ENCODE assay signal across 8 mouse cellular contexts in genomic region chr2:94158520-94158884, GRCm38 (mm10). TPM values are rescaled to one million over a fixed set of nuclear protein-coding genes. Genes with fewer than 3 reads are reported as not detected.
A peak's percentile ranks its signal among the peaks of the same experiment; 100 is the strongest.
DNase-seq lines count a peak whose midpoint lies in the region; ATAC-seq and TF ChIP-seq lines count a peak whose summit lies in the region.

No protein-coding gene starts in this region.

- WGBS in kidney, embryonic 14.5 days, result 19% methylated on average over 4 of the region's 4 CpGs
- WGBS in hindbrain, embryonic 12.5 days, result 18% methylated on average over 4 of the region's 4 CpGs
- WGBS in midbrain, embryonic 12.5 days, result 27% methylated on average over 4 of the region's 4 CpGs

- H3K9me3 ChIP-seq in kidney, embryonic 14.5 days (ENCODE audit: control insufficient read depth, low read length), result no peaks in the 10 kb centered on the region
- no peaks in the 10 kb centered on the region for H3K9me3 ChIP-seq in hindbrain, embryonic 12.5 days (replicated peaks)
- no peaks in the 10 kb centered on the region for H3K9me3 ChIP-seq in midbrain, embryonic 12.5 days

- peak overlapping the region; percentile 62; the same call in 1 of the 2 replicates for H3K27ac ChIP-seq in kidney, embryonic 14.5 days (ENCODE audit: low read depth, low read length)
- no peak overlapping the region for H3K27ac ChIP-seq in cortical plate, adult 2 months (ENCODE audit: insufficient read depth, low read length)
- H3K27ac ChIP-seq in hindbrain, embryonic 12.5 days, result no peak overlapping the region
- H3K27ac ChIP-seq in midbrain, embryonic 12.5 days (replicated peaks), result peak overlapping the region; percentile 49

- H3K4me1 ChIP-seq in kidney, embryonic 14.5 days (ENCODE audit: control insufficient read depth, insufficient read depth, low read length), result peaks cover 10% of the 10 kb centered on the region; the same call in 1 of the 2 replicates
- H3K4me1 ChIP-seq in cortical plate, adult 2 months (ENCODE audit: control insufficient read depth, insufficient read depth, low read length), result no peaks in the 10 kb centered on the region
- peaks cover 22% of the 10 kb centered on the region for H3K4me1 ChIP-seq in hindbrain, embryonic 12.5 days
- peaks cover 18% of the 10 kb centered on the region for H3K4me1 ChIP-seq in midbrain, embryonic 12.5 days

- peak overlapping the region; percentile 53 for H3K4me2 ChIP-seq in kidney, embryonic 14.5 days (replicated peaks; ENCODE audit: low read depth, low read length)
- H3K4me2 ChIP-seq in hindbrain, embryonic 12.5 days (replicated peaks), result peak overlapping the region; percentile 59
- H3K4me2 ChIP-seq in midbrain, embryonic 12.5 days (replicated peaks), result peak overlapping the region; percentile 56

- no peak for TF ChIP-seq POLR2A in cortical plate, adult 2 months (IDR thresholded peaks at IDR 0.05; ENCODE audit: extremely low read depth, insufficient read depth, low read length)

- peak overlapping the region; percentile 54; the same call in 1 of the 2 replicates for H3K9ac ChIP-seq in kidney, embryonic 14.5 days (ENCODE audit: low read depth, low read length)
- H3K9ac ChIP-seq in hindbrain, embryonic 12.5 days, result no peak overlapping the region
- no peak overlapping the region for H3K9ac ChIP-seq in midbrain, embryonic 12.5 days (replicated peaks)

- H3K4me3 ChIP-seq in kidney, embryonic 14.5 days (ENCODE audit: low read length), result peak overlapping the region; percentile 43
- H3K4me3 ChIP-seq in cortical plate, adult 2 months (ENCODE audit: insufficient read depth, low read length), result peak overlapping the region; percentile 3; the same call in 1 of the 2 replicates
- H3K4me3 ChIP-seq in hindbrain, embryonic 12.5 days, result peak overlapping the region; percentile 42
- peak overlapping the region; percentile 44 for H3K4me3 ChIP-seq in midbrain, embryonic 12.5 days

- H3K27me3 ChIP-seq in kidney, embryonic 14.5 days (ENCODE audit: control insufficient read depth, insufficient read depth, low read length), result no peaks in the 10 kb centered on the region
- no peaks in the 10 kb centered on the region; the same call in 1 of the 2 replicates for H3K27me3 ChIP-seq in hindbrain, embryonic 12.5 days
- no peaks in the 10 kb centered on the region; the same call in none of the 2 replicates for H3K27me3 ChIP-seq in midbrain, embryonic 12.5 days

- intact Hi-C loops in left cerebral cortex, postnatal 36 days (cut with DNase I), result no loop called here

- no peak for TF ChIP-seq CTCF in cortical plate, adult 2 months (IDR thresholded peaks at IDR 0.05; ENCODE audit: extremely low read depth, insufficient read depth, low read length)

- no peak for DNase-seq in kidney, postnatal 25 days
- DNase-seq in natural killer cell, adult 2 months (ENCODE audit: low spot score in 2 of 2), result no peak
- no peak for DNase-seq in ovary, postnatal 14 days (ENCODE audit: low spot score)
- DNase-seq in left cerebral cortex, postnatal 36 days (ENCODE audit: low spot score in 2 of 2), result no peak

- no peak for ATAC-seq in kidney, embryonic 14.5 days (ENCODE audit: low FRiP score, low TSS enrichment)
- ATAC-seq in hindbrain, embryonic 12.5 days (ENCODE audit: low FRiP score), result no peak
- no peak for ATAC-seq in midbrain, embryonic 12.5 days (ENCODE audit: low FRiP score, low read depth)

- H3K36me3 ChIP-seq in kidney, embryonic 14.5 days (ENCODE audit: control insufficient read depth, insufficient read depth, low read length), result no peaks in the 10 kb centered on the region
- no peaks in the 10 kb centered on the region for H3K36me3 ChIP-seq in hindbrain, embryonic 12.5 days
- H3K36me3 ChIP-seq in midbrain, embryonic 12.5 days, result no peaks in the 10 kb centered on the region

RNA-seq across cellular contexts. Expression of gene Hsd17b12, which starts 0.7 kb away (rescaled TPM):
- 124 and 136 TPM in 2 replicates for polyA plus RNA-seq in kidney, embryonic 14.5 days (2014; fragmentation: Nextera tagmentation; extraction: Ambion mirVana)
- polyA plus RNA-seq in cortical plate, adult 2 months (2012; rRNA removed), result 65.0 and 65.5 TPM in 2 replicates
- 99.4 and 103 TPM in 2 replicates for polyA plus RNA-seq in hindbrain, embryonic 12.5 days (2016; fragmentation: Nextera tagmentation; extraction: Ambion mirVana)
- polyA plus RNA-seq in midbrain, embryonic 12.5 days (2016; fragmentation: Nextera tagmentation; extraction: Ambion mirVana), result 109 and 110 TPM in 2 replicates
- 10 to 100 TPM; 69.6 to 76.1 TPM for total RNA-seq in left cerebral cortex, postnatal 36 days (2021)

Comparison
In these comparisons a context has a peak if more than half of its experiments do, and no peak if none do; other contexts are left out.
1. H3K27ac ChIP-seq: peak in kidney, embryonic 14.5 days (single experiment) and midbrain, embryonic 12.5 days (single experiment); none in cortical plate, adult 2 months (single experiment) and hindbrain, embryonic 12.5 days (single experiment).
2. Peak in every context shown above with its lines, with median percentiles within 50 percentile points of each other: H3K4me2 ChIP-seq and H3K4me3 ChIP-seq.